Mouse (Mus musculus): ENCODE results near the gene Il6st. TPM values are rescaled to one million over a fixed set of nuclear protein-coding genes. Genes with fewer than 3 reads are reported as not detected.

Il6st gene
- polyA plus RNA-seq, 1 experiment from 2014 or later: 37.4 TPM

DNA sequence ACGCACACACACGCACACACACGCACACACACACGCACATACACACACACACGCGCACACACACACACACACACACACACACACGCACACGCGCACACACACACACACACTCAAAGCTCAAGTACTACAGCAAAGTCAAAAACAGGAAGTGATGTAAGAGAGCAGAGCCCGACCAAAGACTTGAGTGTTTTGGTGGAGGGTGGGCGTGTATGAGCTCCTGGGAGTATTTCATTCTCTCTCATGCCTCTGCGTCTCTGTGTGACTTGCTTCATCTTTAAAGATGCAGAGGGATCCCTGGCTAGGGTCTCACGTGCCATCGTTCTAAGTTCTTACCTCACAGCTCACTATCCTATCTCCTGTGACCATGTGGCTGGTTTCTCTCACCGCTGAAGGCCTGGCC lies 36.3 kb upstream of the Il6st start:
- no peaks in the 10 kb centered on the region for H3K4me1 ChIP-seq
- no peaks in the 10 kb centered on the region for H3K9me3 ChIP-seq
- no peak overlapping the region for H3K27ac ChIP-seq
- no peak overlapping the region for H3K4me3 ChIP-seq (replicated peaks)
- H3K4me2 ChIP-seq: no peak overlapping the region
- H3K27me3 ChIP-seq (replicated peaks): no peaks in the 10 kb centered on the region
- H3K9ac ChIP-seq: no peak overlapping the region
- WGBS: 80% methylated on average over 15 of the region's 15 CpGs
- no peaks in the 10 kb centered on the region for H3K36me3 ChIP-seq
- no peak for ATAC-seq (ENCODE audit: insufficient read depth, low FRiP score, low read depth)

DNA sequence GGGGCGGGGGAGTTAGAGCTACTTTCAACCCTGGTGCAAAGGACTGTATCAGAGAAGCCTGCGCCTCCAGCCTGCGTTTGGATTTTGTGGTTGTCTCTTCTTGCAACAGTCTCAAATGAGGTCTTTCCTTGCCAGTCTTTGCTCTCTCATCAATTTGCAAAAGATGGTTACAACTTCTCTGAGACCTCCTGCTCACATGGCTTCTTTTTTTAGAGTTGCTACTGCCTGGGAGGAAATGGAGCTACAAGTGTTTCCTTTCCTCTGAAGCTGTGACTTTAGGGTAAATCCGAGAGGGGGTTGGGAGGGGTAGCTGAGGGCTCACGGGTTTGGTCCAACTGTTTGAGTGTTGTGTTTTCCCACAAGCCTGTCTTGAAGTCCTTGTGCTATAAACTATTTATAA lies 30.6 kb upstream of the Il6st start:
- no peaks in the 10 kb centered on the region for H3K9me3 ChIP-seq
- WGBS: 52% methylated on average over 5 of the region's 5 CpGs
- no peak overlapping the region for H3K4me2 ChIP-seq
- ATAC-seq (ENCODE audit: insufficient read depth, low FRiP score, low read depth): no peak
- no peaks in the 10 kb centered on the region for H3K27me3 ChIP-seq (replicated peaks)
- H3K36me3 ChIP-seq: no peaks in the 10 kb centered on the region
- no peak overlapping the region for H3K9ac ChIP-seq
- no peak overlapping the region for H3K4me3 ChIP-seq (replicated peaks)
- H3K27ac ChIP-seq: no peak overlapping the region
- H3K4me1 ChIP-seq: no peaks in the 10 kb centered on the region

DNA sequence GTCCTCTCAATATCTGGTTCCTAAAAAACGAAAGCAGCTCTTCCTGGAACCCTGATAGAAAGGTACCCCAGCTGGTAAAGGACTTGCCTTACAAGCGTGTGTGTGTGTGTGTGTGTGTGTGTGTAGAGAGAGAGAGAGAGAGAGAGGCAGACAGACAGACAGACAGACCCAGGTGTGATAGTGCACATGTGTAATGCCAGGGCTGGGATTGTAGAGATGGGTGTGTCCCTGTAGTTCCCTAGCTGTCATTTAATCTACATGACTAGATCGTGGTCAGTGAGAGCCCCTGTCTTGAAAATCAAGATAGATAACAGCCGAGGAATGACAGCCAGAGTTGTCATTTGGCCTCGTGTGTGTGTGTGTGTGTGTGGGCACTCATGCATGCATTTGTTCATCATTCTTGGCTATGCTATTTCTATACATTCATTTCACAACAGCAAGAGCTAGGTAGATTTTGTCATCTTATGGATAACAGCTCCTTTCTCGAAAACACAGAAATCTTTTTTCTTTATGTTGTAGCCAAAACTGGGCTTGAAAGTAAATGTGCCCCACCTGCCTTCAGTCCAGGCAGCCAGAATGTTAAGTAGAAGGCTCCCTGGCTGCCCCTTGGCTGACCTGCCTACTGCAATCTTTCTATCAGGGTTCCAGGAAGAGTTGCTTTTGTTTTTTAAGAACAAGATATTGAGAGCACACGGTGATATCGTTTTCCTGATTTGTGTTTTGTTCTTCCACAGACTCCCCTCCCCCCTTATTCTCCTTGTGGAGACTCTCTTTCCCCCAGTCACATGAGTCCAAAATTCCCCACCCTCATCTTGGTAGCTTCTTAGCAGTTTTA lies 28.4 kb upstream of the Il6st start:
- Histone ChIP-seq H3K9me3 (no peaks in the 10 kb centered on the region), H3K36me3 (no peaks in the 10 kb centered on the region), H3K4me2 (no peak overlapping the region), H3K9ac (no peak overlapping the region), H3K4me1 (peaks cover 11% of the 10 kb centered on the region), H3K4me3 (replicated peaks) (no peak overlapping the region), H3K27ac (no peak overlapping the region), H3K27me3 (replicated peaks) (no peaks in the 10 kb centered on the region)
- 40% methylated on average over 8 of the region's 8 CpGs for WGBS
- no peak for ATAC-seq (ENCODE audit: insufficient read depth, low FRiP score, low read depth)

DNA sequence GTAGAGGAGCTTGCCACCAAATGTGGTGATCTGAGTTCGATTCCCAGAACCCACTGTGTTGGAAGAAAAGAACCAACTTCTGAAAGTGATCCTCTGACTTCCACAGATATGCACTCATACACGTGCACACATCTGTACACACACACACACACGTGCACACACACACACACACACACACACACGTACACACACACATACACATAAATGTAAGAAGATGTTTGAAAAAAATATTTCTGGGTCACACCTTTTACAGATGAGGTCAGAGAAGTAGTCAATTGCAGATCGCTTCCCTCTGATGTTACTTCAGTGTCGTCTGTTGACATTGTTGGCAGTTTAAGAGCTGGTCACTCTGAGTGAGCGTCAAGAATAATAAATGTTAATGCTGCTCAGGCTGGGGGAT lies 27.6 kb upstream of the Il6st start:
- ATAC-seq (ENCODE audit: insufficient read depth, low FRiP score, low read depth): no peak
- Histone ChIP-seq H3K9ac (no peak overlapping the region), H3K27ac (no peak overlapping the region), H3K36me3 (no peaks in the 10 kb centered on the region), H3K9me3 (no peaks in the 10 kb centered on the region), H3K4me2 (no peak overlapping the region), H3K27me3 (replicated peaks) (no peaks in the 10 kb centered on the region), H3K4me3 (replicated peaks) (no peak overlapping the region), H3K4me1 (peaks cover 11% of the 10 kb centered on the region)
- WGBS: 76% methylated on average over 7 of the region's 7 CpGs

DNA sequence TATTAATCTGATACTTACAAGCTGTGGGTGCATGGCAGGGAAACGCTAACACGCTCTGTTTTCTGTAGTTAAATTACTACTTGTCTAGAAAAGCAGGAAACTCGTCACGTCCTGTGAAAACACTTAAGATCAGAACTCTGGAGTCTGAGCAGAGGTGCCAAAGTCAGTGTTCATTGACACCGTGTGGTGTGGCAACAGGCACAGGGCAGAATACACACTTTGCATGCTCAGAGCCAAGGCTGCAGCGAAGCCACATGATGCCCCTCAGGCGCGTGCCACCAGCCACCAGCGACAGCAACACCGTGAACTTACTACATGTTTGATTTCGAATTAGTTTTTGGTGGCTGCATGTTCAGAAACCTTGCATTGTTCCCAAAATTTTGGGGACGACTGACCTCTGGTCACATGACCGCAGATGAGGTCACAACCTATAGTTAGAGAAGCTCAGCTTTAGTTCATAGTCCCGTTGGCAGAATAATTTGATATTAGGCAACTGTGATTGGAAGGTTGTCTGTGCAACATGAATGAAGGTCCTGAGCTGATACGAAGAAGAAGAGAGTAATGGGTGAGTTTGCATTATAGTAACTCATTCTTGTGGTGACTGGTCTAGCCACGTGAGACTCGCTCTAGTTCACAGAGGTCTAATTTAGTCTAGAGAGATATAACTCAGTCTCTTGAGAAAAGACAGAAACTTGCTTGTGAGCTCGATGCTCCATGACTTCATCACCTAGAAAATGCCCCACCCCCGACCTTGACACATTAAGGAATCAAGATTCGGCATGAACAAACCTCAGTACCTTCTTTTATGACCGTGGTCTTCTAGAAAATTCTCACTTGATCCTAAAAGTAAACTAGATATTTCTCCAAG lies 25.6 kb upstream of the Il6st start:
- Histone ChIP-seq H3K9ac (no peak overlapping the region), H3K27me3 (replicated peaks) (no peaks in the 10 kb centered on the region), H3K9me3 (no peaks in the 10 kb centered on the region), H3K4me3 (replicated peaks) (no peak overlapping the region), H3K4me2 (no peak overlapping the region), H3K27ac (no peak overlapping the region), H3K36me3 (no peaks in the 10 kb centered on the region), H3K4me1 (peaks cover 11% of the 10 kb centered on the region)
- 87% methylated on average over 21 of the region's 21 CpGs for WGBS
- ATAC-seq (ENCODE audit: insufficient read depth, low FRiP score, low read depth): no peak

DNA sequence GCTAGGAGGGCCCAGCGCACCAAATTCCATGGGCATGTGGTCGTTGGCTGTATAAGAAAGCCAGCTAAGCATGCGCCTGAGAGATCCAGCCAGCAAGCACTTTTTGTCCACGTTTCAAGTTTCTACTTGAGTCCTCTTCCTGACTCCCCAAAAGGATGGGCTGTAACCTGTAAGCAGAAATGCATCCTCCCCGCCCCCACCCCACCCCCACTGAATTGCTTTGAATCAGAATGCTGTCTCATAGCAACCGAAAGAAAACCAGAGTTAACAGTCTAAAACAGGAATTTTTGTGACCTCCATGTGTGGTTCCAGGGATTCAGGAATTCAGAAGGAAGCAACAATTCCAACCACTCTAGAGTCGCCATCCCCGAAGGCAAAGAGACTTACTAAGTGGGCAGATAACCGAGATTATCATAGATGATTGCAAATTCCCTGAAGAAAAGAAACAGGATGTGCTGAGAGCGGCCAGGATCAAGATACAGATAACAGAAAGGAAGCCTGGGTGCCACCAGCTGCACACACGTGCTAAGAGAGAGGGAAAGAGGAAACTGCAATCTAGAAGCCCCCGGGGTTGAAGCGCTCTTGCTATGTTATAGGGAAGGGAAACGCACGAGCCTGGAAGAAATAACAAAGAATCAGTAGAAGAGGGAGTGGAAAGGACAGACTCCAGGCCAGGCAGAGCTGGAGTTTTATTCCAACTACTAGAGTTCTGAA lies 24.6 kb upstream of the Il6st start:
- WGBS: 30% methylated on average over 15 of the region's 15 CpGs

DNA sequence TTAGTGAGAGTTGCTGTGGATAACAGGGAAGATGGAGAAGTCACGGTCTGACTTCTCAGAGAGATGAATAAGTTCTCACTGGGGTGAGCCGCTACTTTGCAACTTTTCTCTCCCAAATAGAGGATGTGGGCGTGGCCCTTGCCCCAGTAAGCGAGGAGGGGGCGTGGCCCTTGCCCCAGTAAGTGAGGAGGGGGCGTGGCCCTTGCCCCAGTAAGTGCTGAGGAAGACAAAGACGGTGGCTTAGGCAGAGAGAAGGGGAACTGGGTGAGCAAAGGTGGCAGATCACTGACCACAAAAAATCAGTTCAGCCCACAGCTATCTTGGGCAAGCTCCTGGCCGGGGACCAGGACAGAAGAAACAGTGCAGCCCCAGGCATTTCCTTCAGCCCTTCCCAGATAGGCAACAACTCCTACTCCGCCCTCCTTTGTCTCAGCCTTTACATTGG lies 23.9 kb upstream of the Il6st start:
- no peaks in the 10 kb centered on the region for H3K9me3 ChIP-seq
- H3K4me1 ChIP-seq: peaks cover 11% of the 10 kb centered on the region
- H3K27ac ChIP-seq: no peak overlapping the region
- H3K27me3 ChIP-seq (replicated peaks): no peaks in the 10 kb centered on the region
- peak overlapping the region; percentile 43 for H3K4me2 ChIP-seq
- 11% methylated on average over 9 of the region's 9 CpGs for WGBS
- H3K36me3 ChIP-seq: no peaks in the 10 kb centered on the region
- H3K9ac ChIP-seq: no peak overlapping the region
- no peak overlapping the region; the same call in 1 of the 2 replicates for H3K4me3 ChIP-seq (replicated peaks)
- ATAC-seq (ENCODE audit: insufficient read depth, low FRiP score, low read depth): peak; percentile 56; the same call in 1 of the 2 replicates

More for the DNA sequence above, 24.6 kb upstream of the Il6st start:
- Histone ChIP-seq H3K4me3 (replicated peaks) (no peak overlapping the region; the same call in 1 of the 2 replicates), H3K9ac (no peak overlapping the region), H3K4me2 (peak overlapping the region; percentile 43), H3K4me1 (peaks cover 11% of the 10 kb centered on the region), H3K9me3 (no peaks in the 10 kb centered on the region), H3K27me3 (replicated peaks) (no peaks in the 10 kb centered on the region), H3K27ac (peak overlapping the region; percentile 21; the same call in 1 of the 2 replicates), H3K36me3 (no peaks in the 10 kb centered on the region)
- no peak for ATAC-seq (ENCODE audit: insufficient read depth, low FRiP score, low read depth)

DNA sequence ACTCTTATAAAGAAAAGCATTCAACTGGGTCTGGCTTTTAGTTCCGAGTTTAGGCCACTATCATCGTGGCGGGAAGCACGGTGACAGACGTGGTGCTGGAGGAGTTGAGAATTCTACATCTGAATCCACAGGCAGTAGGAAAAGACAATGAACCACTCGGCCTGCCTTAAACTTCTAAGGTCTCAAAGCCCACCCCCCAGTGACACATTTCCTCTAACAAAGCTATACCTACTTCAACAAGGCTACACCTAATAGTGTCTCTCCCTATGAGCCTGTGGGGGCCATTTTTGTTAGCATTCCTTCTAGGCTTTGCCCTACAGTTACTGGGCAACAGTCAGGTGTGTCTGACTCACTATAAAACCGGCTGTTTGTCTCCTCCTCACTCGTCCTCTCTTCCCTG lies 23.2 kb upstream of the Il6st start:
- Histone ChIP-seq H3K27me3 (replicated peaks) (no peaks in the 10 kb centered on the region), H3K36me3 (no peaks in the 10 kb centered on the region), H3K27ac (no peak overlapping the region), H3K4me2 (no peak overlapping the region), H3K4me3 (replicated peaks) (no peak overlapping the region), H3K9ac (no peak overlapping the region), H3K9me3 (no peaks in the 10 kb centered on the region), H3K4me1 (peaks cover 11% of the 10 kb centered on the region)
- no peak for ATAC-seq (ENCODE audit: insufficient read depth, low FRiP score, low read depth)
- WGBS: 73% methylated on average over 8 of the region's 8 CpGs

DNA sequence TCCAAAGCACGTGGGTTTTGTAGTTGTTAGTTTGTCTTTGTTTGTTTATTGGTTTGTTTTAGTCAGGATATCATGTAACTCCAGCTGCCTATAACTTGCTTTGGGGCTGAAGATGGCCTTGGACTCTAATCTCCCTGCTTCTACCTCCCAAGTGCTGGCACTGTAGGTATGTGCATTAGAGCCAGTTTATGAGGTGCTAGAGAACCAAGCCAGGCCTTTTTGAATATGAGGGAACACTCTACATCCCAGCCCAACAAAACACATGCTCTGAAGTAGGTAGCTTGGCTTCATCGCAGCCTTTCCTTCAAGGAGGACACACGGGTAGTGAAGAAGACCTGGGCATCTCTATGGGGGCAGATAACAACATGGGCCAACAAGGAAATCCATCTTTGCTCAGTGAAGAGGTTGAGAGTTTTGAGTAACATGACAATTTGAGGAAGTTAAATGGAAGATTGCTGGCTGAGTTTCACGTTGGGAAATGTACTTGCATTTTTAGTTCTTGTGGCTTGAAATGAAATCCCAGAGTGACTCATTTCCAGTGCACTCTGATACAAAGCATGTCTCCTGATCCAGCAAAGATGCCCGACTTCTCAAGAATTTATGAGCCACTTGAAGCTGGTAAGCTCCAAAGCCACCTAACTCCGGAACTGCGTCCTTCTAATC lies 20.9 kb upstream of the Il6st start:
- peaks cover 11% of the 10 kb centered on the region for H3K4me1 ChIP-seq
- WGBS: 75% methylated on average over 7 of the region's 7 CpGs

DNA sequence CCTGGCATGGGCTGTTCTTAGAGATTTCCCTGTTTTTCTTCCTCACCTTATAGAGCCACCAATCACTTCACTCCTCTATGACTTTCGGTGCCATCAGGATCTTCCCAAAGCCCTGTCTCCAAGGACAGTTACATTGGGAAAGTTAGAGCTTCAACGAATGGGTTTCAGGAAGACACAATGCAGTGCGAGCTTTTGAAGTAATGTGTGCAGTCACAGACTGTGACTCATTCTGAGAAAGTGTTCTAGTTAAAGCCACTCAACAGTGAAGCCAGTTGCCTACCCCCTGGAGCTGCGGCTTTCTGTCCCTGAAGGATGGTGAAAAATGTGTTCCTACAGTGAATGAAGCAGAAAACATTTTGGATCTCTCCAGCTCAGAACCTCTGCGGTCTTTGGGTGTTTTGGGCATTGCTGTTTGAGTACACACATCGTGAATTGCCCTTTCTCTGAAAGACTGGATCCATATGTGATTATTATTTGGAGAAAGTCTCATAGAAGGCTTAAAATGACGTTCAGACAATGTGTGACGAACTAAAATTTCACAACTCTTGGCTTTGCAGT lies 16.7 kb upstream of the Il6st start:
- Histone ChIP-seq H3K4me1 (no peaks in the 10 kb centered on the region), H3K36me3 (no peaks in the 10 kb centered on the region), H3K4me3 (replicated peaks) (no peak overlapping the region), H3K27me3 (replicated peaks) (no peaks in the 10 kb centered on the region; the same call in 1 of the 2 replicates), H3K27ac (no peak overlapping the region), H3K9me3 (no peaks in the 10 kb centered on the region), H3K9ac (no peak overlapping the region), H3K4me2 (no peak overlapping the region)
- 79% methylated on average over 8 of the region's 8 CpGs for WGBS
- ATAC-seq (ENCODE audit: insufficient read depth, low FRiP score, low read depth): no peak

More for the DNA sequence above, 20.9 kb upstream of the Il6st start:
- H3K27me3 ChIP-seq (replicated peaks): no peaks in the 10 kb centered on the region; the same call in 1 of the 2 replicates
- no peaks in the 10 kb centered on the region for H3K36me3 ChIP-seq
- H3K4me3 ChIP-seq (replicated peaks): no peak overlapping the region
- H3K9ac ChIP-seq: no peak overlapping the region
- ATAC-seq (ENCODE audit: insufficient read depth, low FRiP score, low read depth): no peak
- H3K9me3 ChIP-seq: no peaks in the 10 kb centered on the region
- no peak overlapping the region for H3K4me2 ChIP-seq
- H3K27ac ChIP-seq: no peak overlapping the region

DNA sequence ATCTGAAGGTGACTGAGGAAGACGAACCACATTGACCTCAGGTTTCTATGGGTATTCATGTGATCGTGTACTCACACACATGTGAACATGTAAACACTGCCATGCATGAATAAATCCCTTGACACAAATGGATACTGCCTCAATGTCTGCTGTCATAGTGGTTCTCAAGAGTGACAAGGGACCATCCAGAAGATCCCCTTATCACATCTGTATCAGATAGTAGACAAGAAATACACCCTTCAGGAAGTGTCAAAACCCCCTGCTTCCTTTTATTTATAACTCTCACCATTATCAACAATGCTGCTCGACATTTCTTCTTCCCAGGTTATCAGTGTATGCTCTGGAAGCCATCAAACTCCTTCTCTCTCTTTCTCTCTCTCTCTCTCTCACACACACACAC lies 13.7 kb upstream of the Il6st start:
- H3K9me3 ChIP-seq: no peaks in the 10 kb centered on the region
- H3K4me1 ChIP-seq: no peaks in the 10 kb centered on the region
- ATAC-seq (ENCODE audit: insufficient read depth, low FRiP score, low read depth): no peak
- H3K4me2 ChIP-seq: no peak overlapping the region
- no peaks in the 10 kb centered on the region; the same call in 1 of the 2 replicates for H3K27me3 ChIP-seq (replicated peaks)
- no peaks in the 10 kb centered on the region for H3K36me3 ChIP-seq
- H3K27ac ChIP-seq: no peak overlapping the region
- H3K9ac ChIP-seq: no peak overlapping the region
- WGBS: 42% methylated on average over 3 of the region's 3 CpGs
- H3K4me3 ChIP-seq (replicated peaks): no peak overlapping the region
